Mouse (Mus musculus): ENCODE measurements around the gene Hbb-bs.

DNA sequence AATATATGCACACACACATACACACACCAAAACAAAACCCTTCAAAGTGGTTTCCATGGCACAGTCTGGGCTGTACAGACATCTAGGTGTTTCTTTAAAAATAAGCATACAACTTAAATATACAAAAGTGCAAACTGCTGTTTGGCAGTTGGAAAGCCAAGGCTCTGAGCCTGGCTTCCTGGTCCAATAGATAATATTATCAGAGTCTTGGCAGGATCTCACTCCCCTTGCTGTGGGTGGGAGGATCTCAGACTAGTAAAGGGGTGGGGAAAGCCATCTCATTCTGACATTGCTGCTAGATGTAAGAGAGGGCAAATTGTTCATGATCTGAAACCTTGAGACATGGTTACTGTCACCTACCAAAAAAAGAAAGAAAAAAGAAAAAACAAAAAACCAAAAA, 42.8 kb upstream of the Hbb-bs start:
- TF ChIP-seq POLR2A (IDR thresholded peaks at IDR 0.05; ENCODE audit: borderline replicate concordance, control insufficient read depth, low read depth, low read length): no peak
- no peak for TF ChIP-seq CTCF (IDR thresholded peaks at IDR 0.05; ENCODE audit: control insufficient read depth, insufficient read depth, low read length)
